Mouse (Mus musculus) C2C12 (cell line): ENCODE measurements around the gene Wwp2.

ENCODE experiments used
- CEBPB ChIP-seq: IDR thresholded peaks from one replicate; pipeline ENCODE4 v1.6.1; 2011; ENCODE audit warnings: low read depth, mild to moderate bottlenecking, control low read depth, moderate library complexity
- CTCF ChIP-seq: IDR thresholded peaks from one replicate; pipeline ENCODE4 v1.5.1; 2011; ENCODE audit not compliant: control insufficient read depth, insufficient read depth, insufficient read length
- MAX ChIP-seq: IDR thresholded peaks from one replicate; pipeline ENCODE4 v1.6.1; 2011; ENCODE audit warnings: mild to moderate bottlenecking, control low read depth
- MYOD1 ChIP-seq: IDR thresholded peaks from one replicate; pipeline ENCODE4 v1.6.1; 2011; ENCODE audit warnings: low read depth; ENCODE audit not compliant: control insufficient read depth, insufficient read length
- MYOG ChIP-seq: IDR thresholded peaks from one replicate; pipeline ENCODE4 v1.6.1; 2011; ENCODE audit not compliant: control insufficient read depth, insufficient read length; ENCODE audit errors: extremely low read depth
- USF1 ChIP-seq: IDR thresholded peaks from one replicate; pipeline ENCODE4 v1.6.1; 2011; ENCODE audit warnings: low read depth, mild to moderate bottlenecking, control low read depth, moderate library complexity

DNA sequence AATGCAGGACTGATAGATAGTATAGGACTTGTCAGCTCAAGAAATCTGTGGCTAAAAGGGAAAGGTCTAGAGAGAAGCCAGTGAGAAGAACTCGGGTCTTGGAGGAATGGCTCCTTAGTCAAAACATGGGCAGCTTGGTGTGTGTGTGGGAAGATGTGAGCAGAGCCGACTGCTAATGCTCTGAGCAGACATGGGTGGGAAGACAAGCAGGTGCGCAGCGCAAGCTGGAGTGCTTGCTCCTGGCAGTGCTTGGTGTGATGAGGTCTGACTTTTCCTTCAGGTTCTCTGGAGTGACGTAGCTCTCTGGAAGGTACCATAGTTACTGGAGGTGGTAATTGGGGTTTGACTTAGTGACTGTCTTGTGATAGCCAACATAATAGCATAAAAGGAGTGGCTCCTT is 56.6 kb downstream of the Wwp2 start:
- TF ChIP-seq CTCF (no peak), MYOG (no peak), MAX (no peak), USF1 (no peak), CEBPB (no peak), MYOD1 (no peak)
